Mouse (Mus musculus) mature B cell (primary cell): ENCODE results near the gene Gosr2.

ENCODE experiments used
- in situ Hi-C: fragments of 300-500 bp; cut with MboI; formaldehyde crosslinking; loops from 2 replicates; pipeline ENCODE4 v1.14.3; 2019

Gene Gosr2

DNA sequence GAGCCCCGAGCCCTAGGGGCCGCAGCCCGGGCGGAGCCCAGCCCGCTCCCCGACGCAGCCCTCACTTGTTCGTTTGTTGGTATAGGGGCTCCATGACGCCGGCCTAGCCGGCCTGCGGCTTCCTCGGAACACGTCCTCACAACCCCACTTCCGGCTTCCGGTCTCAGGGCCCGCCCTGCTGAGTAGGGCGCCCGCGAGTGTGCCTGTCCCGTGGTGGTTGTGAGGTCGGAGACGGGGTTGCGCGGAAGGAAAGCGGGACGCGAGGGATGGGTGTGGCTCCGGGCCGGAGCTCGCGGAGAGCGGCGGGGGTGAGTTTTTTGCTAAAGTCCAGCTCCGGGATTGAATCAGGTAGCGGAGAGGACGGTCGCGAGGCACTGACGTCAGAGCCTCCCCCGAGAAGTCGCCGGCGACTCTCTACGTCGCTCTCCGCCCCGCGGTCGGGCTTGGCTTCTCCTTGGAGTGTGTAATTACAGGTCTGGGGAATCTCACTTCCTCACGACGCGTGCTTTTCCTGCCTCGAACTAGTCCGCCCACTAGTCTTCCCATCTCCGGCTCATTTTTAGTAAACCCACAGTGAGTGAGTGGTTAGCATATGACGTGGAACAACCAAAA, at the start of gene Gosr2:
Gosr2 (minus strand) TSS at position 334 of the 612 bp plus-strand sequence.
- in situ Hi-C loops = no loop called here

DNA sequence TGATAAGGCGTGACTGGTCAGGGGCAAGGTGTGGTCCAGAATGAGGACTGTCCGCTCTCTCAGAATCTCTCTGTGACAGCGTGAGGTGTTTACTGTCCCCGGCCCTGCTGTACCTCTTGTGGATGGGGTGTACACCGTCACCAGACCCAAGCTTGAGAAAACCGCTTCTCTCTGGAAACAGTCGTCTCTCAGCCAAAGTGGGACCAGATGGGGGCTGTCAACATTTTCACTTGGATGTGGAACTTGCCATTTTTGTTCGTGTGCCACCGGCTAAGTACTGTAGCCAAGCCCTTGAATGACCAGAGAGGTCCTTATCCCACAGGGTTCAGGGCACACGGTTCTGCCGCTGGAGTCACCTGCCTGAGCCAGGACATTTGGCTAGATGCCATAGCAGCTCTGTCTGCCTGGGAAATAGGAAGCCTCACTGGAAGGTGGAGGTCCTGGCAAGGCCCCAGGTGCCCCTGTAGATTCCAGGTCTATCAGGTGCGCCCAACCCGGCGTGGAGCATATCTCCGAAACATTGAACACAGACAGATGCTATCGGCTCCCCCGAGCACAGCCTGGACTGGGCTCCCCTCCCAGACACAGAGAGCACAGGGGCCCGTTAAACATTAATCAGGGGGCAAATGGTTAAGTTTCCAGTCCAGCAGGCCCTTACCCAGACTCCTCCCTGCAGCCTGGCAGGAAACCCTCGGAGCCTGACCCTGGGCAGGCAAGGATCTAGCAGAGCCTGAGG, 37.5 kb upstream of the Gosr2 start:
- in situ Hi-C loops = no loop called here

DNA sequence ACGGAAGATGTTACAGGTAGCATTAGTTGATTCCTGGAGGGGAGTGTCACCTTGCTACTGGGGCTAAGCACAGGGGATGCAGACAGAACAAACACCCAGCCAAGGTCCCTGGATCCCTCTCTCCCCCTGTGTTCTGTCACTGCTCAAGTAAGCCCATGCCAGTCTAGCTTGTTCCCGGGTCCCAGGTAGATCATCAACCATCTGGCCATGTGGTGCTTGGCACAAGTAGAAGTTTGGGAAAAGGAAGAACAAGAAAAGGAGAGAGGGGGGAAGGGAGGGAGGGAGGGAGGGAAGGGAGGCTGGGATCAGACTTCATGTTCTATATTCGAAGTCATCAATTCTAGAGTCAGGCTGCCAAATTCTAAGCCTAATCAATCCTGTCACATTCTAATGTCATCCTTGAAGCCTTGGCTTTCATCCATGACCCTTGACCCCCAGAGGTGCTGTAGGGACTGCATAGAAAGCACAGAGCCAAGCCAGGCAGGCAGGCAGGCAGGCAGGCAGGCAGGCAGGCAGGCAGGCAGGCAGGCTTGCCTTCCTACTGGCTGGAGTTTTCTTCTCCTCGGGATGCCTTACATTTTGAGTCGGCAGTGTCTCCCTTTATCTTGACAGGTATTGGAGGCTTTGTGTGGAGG, 36.8 kb upstream of the Gosr2 start:
- in situ Hi-C loops = no loop called here

DNA sequence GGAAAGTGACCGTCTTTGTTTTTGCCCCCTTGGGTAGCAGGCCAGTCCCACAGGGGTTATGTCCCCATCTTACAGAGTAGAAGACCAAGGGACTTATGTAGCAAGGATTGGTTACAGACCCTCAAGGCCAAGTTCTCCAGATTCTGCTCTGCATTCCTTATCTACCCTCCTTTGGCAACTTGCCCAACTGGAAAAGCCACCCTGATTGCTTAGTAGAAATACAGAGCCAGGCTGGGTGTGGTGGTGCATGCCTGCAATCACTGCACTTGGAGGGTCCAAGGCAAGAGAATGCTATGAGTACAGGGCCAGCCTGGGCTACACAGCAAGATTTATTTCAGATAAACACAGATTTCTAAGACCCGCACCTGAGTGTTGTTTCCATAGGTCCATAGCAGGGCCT, 36.3 kb upstream of the Gosr2 start:
- in situ Hi-C loops = no loop called here

DNA sequence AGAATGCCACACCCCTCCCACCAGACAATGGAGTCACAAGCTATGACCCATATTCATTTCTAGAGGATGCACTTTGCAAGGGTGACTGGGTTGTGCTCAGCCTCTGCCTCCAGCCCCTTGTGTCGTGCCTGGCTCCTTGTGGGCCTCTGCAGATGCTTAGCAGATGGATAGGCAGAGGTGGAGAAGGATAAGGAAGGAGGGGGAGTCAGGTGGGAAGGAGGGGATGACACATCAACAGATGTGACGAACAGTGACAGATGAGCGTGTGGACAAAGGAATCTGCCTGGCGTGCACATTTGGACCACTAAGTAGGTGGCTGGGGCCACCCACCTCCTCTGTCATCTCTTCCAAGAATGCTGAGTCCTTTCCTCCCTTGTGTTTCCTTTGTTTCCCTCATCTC, 35.4 kb upstream of the Gosr2 start:
- in situ Hi-C loops = no loop called here

DNA sequence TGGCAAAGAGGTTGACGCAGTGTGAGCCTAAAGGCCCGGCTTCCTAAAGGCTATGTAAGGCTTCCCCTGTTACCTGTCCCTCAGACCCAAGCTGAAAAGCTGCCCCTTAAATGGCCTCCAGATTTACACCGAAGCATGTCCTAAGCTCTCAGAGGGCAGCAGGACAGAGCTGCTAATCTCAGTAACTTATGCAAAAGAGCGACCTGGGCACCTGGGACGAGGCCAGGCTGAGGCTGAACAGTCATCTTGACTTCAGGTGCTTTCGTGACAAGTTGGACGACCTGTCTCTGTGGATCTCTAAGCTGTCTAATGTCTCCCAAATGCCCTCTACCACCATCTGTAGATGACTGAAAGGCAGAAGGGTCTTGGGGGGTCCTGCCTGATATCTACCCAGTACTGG, 34.6 kb upstream of the Gosr2 start:
- in situ Hi-C loops = no loop called here

DNA sequence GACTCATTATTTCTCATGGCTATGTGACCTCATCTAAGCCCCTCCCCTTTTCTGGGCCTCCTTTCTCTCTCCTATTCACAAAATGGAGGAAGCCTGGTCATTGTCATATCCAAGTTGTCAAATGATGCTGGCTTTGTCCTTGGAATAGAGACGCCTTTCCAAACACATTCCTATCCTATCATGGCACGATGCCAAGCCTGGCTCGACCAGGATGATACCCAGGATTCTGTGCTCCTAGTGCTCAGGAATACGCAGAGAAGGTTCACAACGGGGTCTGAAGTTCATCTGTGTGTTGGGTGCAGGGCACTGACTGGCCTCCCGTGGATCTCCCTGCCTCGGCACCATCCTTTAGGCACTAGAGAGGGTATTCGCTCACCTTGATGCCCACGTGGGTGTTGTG, 33.9 kb upstream of the Gosr2 start:
- in situ Hi-C loops = no loop called here

DNA sequence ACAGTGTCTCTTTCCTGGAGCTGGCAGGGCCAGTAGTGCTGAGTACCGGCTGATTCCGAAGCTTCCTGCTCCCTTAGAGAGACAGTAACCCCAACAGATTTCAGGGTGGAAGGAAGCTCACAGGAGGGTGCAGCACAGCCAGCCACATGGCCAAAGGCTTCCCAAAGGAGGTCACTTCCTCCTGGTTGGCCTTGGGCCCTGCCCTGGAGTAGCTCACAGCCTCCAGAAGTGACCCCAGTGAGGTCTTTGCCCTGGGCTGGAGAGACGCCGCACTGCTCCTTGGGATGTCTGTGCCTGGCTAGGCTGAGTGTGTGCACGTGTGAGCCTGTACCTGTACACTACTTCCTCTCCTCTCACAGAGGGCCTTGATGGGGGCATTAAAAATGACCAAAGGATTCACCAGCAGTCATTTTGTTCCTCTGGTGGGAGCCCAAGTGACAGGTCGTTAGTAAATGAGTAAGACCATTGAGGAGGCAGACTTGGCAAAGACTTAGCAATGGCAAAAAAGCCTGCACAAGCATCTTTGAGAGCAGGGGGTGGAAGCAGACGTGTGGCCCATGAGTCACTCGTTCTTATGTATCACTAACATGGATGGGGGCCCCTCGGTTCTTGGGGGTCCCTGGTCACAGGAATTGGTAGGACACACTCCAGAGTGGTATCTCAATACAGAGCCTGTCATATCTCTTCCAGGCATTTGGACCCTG, 31.7 kb upstream of the Gosr2 start:
- in situ Hi-C loops = no loop called here

DNA sequence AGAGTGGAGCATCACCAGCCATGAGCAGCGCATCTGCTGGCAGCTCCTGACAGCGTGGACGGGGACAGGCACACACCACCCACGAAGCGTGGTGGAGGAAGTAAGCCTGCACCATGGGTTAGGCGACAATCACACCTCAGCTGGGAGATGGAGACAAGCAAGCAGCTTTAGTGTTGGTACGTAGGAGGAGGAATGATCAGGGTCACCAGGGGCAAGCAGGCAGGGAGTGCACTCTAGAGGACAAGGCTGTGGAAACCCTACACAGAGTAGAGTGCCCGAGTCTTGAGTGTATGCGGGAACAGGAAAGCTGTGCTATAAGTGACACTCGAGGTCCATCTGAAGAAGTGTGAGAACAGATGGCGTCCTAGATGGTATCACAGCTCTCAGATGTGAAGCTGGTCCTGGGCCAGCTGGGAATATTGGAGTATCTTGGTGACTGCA, 26.7 kb upstream of the Gosr2 start:
- in situ Hi-C loops = no loop called here

DNA sequence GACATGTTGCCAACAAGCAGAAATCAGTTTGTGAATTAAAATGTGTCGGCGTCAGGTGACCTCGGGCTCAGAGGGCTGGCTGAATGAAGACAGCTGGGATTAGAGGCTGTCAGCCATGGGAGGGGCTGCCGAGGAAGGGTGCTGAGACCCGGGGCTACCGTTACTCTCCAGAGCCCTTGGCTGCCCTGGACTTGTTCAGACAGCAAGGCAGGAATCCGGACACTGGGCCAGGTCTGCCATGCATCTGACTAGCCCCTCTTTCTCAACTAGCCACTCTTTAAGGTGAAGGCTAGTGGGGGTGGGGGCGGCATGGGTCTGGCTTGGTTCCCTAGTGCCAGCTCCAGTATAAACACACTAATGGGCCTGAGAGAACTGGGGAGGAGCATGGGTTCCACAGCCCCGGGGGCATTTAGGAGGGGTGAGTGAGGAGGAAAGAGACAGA, 24.4 kb upstream of the Gosr2 start:
- in situ Hi-C loops = no loop called here

DNA sequence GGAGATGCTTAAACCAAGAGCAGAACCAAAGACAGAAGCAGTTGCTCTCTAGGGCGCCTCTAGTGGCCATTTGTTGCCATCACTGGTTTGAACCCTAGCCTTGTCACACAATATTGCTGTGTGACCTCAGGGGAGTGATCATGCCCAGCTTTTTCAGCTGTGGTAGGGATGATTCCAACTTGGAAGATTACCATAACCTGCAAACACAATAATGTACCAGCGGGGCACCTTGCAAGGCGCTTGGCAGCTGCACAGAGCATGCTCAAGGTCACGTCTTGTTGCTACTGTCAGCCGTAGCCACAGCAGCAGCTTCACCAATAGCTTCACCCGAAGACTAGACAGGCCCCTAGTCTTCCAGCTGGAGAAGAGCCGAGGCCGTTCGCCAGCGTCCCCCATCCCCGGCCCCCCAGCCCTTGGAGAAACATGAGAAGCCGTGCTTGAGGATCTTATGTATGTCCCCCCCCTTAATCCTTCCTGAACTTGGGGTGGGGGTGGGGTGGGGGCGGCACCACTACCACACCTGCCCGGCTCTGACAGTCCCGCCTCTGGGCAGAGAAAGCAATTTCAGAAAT, 23.9 kb upstream of the Gosr2 start:
- in situ Hi-C loops = no loop called here

DNA sequence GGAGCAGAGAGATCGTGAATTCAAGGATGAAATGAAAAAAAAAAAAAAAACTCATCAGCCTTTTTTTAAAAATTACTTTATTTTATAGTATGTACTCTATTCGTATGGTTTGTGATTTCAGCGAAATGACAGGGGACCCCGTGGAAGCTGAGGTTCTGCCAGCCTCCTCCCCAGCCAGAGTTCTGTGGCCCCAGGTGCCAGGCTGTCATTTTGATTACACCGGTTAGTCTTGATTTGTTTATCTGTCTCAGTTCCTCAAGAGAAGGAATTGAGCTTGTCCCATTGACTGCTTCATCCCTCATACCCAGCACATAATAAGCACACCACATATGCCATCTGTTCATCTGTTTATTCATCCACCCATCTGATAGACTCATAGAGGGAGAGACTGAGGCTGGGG, 21.7 kb upstream of the Gosr2 start:
- in situ Hi-C loops = no loop called here

DNA sequence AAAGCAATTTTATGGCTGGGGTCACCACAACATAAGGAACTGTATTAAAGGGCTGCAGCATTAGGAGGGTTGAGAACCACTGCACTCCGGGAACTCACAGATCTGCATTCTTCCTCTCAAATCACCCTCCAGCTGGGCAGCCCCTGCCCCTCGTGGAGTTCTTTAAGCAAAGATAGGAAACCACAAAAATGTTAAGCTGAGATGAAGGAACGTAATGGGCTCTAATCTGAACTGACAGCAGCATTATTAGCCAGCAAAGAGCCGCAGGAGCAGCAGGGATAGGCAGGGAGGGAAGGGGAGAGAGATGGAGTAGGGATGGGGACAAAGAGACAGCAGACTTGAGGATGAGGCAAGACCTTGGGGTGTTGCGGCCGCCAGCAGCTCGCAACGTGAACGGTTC, 19.3 kb upstream of the Gosr2 start:
- in situ Hi-C loops = no loop called here

DNA sequence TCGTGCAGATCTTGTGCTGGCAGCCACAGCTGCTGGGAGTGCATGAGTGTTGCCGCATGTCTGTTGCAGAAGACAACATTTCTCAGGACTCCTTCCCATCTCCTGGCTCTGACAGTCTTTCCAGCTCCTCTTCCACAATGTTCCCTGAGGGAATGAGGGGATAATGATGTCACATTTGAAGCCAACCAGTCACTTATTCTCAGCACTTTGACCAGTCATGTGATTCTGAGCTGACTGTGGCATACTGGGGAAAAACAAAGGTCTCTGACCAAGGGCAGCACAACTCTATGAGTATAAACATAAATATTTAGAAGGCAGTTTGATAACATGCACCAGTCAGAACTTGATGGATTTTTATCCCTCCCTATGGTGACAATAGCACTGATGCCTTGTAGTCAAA, 16.4 kb upstream of the Gosr2 start:
- in situ Hi-C loops = no loop called here

DNA sequence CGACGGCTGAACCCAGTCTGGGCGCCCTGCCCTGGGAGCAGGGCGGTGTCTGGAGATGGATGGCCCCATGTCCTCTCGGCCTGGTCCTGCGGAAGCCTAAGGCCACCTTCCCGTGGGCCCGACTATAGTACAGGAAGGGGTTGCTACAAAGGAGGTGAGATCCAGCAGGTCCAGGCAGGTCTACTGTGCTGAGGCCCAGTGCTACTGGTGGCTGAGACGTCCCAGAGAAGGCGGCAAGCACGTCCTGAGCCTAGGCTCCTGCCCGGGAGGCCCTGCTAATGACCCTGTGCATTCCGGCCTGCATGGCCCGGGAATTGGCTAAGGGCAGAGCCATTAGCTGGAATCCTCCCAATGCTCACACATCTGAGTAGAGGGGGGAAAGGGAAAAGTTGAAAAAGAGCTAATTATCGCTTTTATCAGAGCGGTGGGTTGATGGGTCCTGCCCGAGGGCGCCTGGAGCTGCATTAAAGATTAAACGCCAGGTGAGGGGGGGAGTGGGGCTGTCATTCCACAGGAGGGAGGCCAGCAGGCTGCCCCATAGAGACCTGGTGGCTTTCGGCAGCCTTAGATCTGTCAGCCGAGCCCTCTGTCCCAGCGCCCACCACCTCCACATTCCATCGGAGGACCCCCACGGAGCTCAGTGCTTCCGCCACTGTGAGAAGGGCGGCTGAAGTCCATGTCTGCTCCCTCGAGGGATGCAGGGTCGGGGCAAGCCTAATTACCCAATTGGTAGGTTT, 14.3 kb upstream of the Gosr2 start:
- in situ Hi-C loops = no loop called here

DNA sequence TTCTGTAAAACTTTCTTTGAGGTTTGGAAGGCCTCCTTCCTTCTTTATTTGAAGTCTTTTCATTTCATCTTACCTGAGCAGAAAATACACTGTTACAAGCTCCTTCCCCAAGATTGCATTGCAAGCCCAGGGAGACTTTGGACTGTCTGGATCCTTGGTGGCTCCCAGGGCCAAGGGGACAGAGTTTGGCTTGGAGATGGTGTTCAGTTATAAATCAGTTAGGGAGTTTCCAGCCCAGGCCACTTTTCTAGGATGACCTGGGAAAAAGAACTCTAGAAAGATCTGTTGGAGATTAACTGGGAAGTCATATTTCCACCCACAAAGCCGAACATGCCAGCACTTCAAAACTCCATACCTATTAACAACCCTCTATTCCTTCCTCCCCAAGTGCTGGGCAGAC, 12.3 kb upstream of the Gosr2 start:
- in situ Hi-C loops = no loop called here

DNA sequence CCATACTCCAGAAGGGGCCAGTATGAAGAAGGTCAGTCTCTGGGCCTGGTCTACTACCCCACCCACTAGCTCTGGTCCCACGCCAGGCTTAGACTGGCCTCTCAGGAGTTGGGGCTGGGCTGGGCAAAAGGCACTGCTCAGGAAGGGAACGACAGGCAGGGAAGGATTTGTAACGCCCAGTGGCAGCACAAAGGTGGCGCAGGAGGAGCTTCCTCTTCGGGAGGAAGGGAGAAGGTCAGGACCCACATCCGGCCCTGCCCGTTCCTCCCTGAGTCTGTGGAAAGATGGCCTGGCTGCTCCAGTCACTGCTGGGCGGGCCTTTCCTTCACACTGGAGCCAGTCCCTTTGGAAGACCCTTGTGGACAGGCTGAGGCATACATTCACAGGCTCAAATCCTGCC, 9.3 kb upstream of the Gosr2 start:
- in situ Hi-C loops = no loop called here

DNA sequence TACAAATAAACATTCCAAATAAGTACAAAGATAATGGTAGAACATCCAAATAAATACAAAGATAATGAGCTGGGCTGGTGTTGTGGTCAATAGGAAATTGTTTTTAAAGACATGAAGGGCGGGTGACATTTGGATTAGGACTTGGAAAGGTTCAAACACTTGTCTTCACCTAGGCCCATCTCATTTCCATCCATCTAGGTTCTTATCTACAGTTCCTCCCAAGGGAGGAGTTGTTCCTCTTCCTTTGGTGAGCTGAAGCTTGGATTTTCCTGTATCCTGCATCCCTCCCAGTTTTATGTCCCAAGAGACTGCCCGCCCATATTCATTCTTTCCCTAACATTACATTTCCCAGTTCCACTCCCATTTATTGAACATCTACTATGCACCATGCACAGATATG, 528 bp upstream of the Gosr2 start:
- in situ Hi-C loops = no loop called here

DNA sequence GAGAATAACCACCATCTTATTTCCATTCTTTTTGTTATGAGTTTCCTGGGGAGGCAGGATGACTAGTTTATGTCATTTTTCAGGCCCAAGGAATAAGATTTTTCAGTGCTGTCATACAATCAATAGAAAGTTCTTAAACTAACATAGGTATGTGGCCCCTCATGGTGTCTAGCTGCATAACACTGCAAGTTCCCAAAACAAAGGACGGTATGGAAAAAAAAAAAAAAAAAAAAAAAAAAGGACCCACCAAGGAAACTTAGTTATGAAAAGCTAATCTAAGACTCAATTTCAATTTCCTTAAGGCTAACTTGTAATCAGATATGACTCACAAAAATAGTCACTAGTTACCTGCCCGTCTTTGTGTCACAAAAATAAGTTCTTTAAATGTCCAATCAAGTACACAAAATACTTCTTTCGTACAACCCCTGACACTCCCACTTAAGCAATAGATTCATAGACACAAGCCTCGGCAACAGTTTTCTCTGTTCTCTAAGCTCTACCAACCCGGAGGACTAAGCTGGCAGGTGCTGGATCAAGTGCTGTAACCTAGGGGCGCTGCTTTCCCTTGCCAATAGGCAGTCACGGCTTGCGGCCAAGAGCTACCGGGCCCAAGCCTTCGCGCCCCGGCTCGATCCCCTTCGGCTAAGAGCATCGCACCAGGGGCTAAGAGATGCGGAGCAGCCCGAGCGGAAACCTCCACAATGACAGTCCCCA, 690 bp downstream of the Gosr2 start:
- in situ Hi-C loops = no loop called here

DNA sequence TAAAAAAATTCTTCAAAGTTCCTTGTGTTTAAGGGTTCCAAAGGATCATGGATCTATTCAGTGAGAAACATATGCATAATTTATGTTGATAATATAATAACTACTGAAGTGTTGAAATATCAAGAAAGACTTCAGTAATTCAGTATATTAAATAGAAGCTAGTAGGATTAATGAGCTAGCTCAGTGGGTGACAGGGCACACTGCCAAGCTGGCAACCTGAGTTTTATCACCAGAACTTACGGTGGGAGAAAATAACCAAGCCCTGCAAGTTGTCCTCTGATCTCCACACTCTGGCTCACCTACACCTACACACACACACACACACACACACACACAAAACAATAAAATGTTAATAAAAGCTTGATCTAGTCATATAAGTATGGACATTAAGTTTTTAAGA, 4.5 kb downstream of the Gosr2 start:
- in situ Hi-C loops = no loop called here

DNA sequence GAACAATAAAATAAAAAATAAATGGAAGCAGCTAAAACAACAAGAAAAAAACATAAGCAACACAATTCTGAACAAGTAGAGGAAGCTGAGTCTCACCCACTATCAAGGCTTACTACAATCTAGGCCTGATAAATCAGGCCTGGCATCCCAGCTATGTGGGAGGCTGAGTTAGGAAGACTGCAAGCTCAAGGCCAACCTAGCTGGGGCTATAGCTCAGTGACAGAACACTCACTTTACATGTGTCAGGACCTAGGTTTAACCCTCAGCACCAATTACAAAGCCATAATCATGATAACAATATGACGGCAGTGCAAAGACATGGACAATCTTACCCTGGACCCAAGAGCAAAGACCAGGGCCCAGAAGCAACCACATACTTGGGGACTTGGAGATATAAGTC, 6.7 kb downstream of the Gosr2 start:
- in situ Hi-C loops = no loop called here
